Mouse (Mus musculus) embryonic facial prominence, embryonic 12.5 days (tissue): Measurements from ENCODE around the gene Wbp1. TPM values are rescaled to one million over a fixed set of nuclear protein-coding genes. Genes with fewer than 3 reads are reported as not detected.
A peak's percentile ranks its signal among the peaks of the same experiment; 100 is the strongest.

ENCODE experiments used
- ATAC-seq: fragments of 200-750 bp; cut with Nextera tagmentation; 2 replicates; pipeline ENCODE4 v1.8.0; 2017; ENCODE audit not compliant: insufficient number of reproducible peaks, insufficient read depth, low FRiP score, low TSS enrichment
- H3K27ac ChIP-seq: fragments of 300-500 bp; sonication (generic); 2 replicates; pipeline ENCODE4 v1.5.1; 2016; ENCODE audit warnings: mild to moderate bottlenecking
- H3K27me3 ChIP-seq: fragments of 300-500 bp; sonication (generic); 2 replicates; pipeline ENCODE4 v1.6.1; 2016; ENCODE audit warnings: mild to moderate bottlenecking, moderate library complexity
- H3K36me3 ChIP-seq: fragments of 300-500 bp; sonication (generic); 2 replicates; pipeline ENCODE4 v1.6.1; 2016; ENCODE audit warnings: mild to moderate bottlenecking
- H3K4me1 ChIP-seq: fragments of 300-500 bp; sonication (generic); 2 replicates; pipeline ENCODE4 v1.6.1; 2016
- H3K4me2 ChIP-seq: fragments of 300-500 bp; sonication (generic); replicated peaks from 2 replicates; pipeline ENCODE4 v1.6.1; 2016; ENCODE audit warnings: mild to moderate bottlenecking, moderate library complexity
- H3K4me3 ChIP-seq: fragments of 300-500 bp; sonication (generic); 2 replicates; pipeline ENCODE4 v1.5.1; 2016; ENCODE audit warnings: mild to moderate bottlenecking
- H3K9ac ChIP-seq: fragments of 300-500 bp; sonication (generic); 2 replicates; pipeline ENCODE4 v1.6.1; 2016; ENCODE audit warnings: mild to moderate bottlenecking, moderate library complexity
- H3K9me3 ChIP-seq: fragments of 300-500 bp; sonication (generic); 2 replicates; pipeline ENCODE4 v1.6.1; 2016; ENCODE audit warnings: mild to moderate bottlenecking, moderate library complexity
- WGBS: fragments of 180-500 bp; shearing (Covaris S2); methylation state at CpG from one replicate; pipeline ENCODE4 v1.1.7; 2016; 5-methylcytosine and 5-hydroxymethylcytosine counted together
- polyA plus RNA-seq: library from polyadenylated mRNA; unstranded; fragments of >200 nt; fragmentation: Nextera tagmentation; extraction: Ambion mirVana; gene quantifications from 2 replicates; pipeline ENCODE4 v1.2.1, GENCODE M21; 2016

The Wbp1 gene
- polyA plus RNA-seq, 1 experiment from 2014 or later: 193 TPM

DNA sequence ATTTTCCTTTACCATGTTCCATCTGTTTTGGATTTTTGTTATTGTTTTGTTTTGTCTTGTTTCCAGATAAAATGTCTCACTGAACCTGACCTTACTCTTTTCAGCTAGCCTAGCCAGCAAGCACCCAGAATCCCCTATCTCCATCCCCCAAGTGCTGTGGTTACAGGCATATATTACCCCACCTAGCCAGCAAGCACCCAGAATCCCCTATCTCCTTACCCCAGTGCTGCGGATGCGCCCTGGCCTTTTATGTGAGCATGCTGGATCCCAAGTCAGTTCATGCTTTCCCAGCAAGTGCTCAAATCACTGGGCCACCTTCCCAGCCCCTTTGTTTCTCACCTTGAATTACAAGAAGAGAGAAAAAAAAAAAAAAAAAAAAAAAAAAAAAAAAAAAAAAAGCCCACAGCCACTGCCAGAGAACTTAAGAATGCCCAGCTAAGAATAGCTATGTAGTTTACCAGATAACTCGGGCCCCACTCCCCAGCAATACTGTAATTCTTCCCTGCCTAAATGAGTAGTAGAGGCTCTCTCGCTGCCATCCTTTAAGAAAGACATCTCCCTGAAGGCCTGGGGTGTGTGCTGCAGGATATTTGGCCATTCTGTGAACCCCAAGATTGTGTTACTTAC is 9.7 kb downstream of the Wbp1 start:
- Histone ChIP-seq H3K4me1 (peaks cover 31% of the 10 kb centered on the region), H3K9me3 (no peaks in the 10 kb centered on the region), H3K4me3 (no peak overlapping the region), H3K36me3 (peaks cover under 1% of the 10 kb centered on the region; the same call in 1 of the 2 replicates), H3K27me3 (no peaks in the 10 kb centered on the region), H3K27ac (no peak overlapping the region), H3K4me2 (no peak overlapping the region), H3K9ac (no peak overlapping the region)
- WGBS: 94% methylated on average over 4 of the region's 4 CpGs
- no peak for ATAC-seq

DNA sequence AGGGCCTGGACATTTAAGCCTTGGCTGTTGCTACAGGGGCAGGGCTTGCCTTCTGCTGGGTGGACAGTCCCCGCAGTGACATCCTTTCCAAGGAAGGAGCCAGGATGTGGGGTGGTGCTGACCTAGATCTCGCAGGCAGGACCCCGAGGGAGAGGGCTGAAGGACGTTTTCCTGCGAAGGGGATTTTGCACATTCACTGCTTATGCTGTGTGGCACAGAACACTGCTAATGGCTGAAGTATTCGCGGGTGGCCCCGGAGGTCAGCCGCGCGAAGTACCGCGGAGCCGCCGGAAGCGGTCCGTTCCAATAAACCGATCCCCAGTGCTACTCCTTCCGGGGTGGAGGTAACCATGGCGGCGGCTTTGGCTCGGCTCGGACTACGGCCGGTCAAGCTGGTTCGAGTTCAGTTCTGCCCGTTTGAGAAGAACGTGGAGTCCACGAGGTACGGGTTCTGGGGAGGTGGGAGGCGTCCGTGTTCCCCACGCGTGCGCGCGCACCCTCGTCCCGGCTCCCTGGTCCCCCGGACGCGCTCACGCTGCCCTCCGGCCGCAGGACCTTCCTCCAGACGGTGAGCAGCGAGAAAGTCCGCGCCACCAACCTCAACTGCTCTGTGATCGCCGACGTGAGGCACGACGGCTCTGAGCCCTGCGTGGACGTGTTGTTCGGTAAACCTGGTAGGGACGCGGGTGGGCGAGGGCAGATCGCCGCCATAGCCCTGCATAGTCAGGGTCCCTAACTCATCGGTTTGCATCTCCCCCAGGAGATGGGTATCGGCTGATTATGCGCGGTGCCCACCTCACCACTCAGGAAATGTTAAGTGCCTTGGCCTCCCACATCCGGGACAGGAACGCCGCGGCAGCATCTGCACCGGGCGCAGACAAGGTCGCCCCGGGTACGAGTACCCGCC is 12.3 kb downstream of the Wbp1 start, which contains the start of gene Mrpl53:
Gene Mrpl53 (plus strand): TSS at position 279 of the 907 bp plus-strand sequence.
- peak; percentile 86 for ATAC-seq
- peak within 1 kb of the TSS; percentile 67 for H3K27ac ChIP-seq
- H3K4me2 ChIP-seq: peak within 1 kb of the TSS; percentile 76
- under 1% methylated on average over 76 of the region's 76 CpGs for WGBS
- H3K27me3 ChIP-seq: no peaks in the 10 kb centered on the region
- peaks cover 7% of the 10 kb centered on the region; the same call in 1 of the 2 replicates for H3K36me3 ChIP-seq
- H3K4me1 ChIP-seq: peaks cover 20% of the 10 kb centered on the region
- H3K9me3 ChIP-seq: no peaks in the 10 kb centered on the region
- peak within 1 kb of the TSS; percentile 71 for H3K9ac ChIP-seq
- peak within 1 kb of the TSS; percentile 63 for H3K4me3 ChIP-seq

DNA sequence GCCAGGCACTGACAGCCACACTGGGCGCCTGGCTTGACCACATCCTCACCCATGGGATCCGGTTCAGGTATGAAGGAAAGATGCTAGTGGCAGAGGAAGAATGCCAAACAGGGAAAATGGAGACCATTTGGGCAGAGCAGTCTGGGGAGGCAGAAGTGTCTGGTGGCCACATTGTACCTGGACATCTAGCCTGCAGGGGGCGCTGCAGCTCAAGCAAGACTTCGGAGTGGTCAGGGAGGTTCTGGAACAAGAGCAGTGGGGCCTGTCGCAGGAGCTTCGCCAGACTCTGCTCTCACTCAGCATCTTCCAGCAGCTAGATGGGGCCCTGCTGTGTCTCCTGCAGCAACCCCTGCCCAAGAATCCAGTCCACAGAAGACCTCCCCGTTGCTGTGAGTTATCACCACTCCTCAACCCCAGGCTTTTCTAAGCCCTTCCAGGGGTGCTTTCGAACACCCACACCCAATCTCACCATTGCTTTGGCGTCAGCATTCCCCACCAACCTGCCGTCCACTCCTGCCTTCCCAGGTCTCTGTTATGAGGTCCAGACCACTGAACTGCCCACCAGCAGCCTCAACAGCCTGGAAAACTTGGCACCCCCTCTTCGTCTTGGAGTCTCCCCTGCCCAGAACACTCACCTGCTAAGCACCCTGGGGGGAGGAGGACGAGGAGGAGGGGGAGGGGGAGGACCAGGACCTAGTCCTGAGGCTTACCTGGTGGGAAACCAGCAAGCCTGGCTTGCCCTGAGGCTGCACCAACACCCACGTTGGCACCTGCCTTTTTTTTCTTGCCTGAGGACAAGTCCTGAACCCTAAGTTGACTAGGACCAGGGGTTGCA is 13.6 kb downstream of the Wbp1 start:
- Histone ChIP-seq H3K27ac (peak overlapping the region; percentile 67; the same call in 1 of the 2 replicates), H3K9ac (peak overlapping the region; percentile 71; the same call in 1 of the 2 replicates), H3K27me3 (peaks cover 7% of the 10 kb centered on the region; the same call in 1 of the 2 replicates), H3K36me3 (peaks cover 7% of the 10 kb centered on the region; the same call in 1 of the 2 replicates), H3K9me3 (no peaks in the 10 kb centered on the region), H3K4me1 (peaks cover 26% of the 10 kb centered on the region), H3K4me2 (peak overlapping the region; percentile 76), H3K4me3 (peak overlapping the region; percentile 63; the same call in 1 of the 2 replicates)
- 33% methylated on average over 13 of the region's 13 CpGs for WGBS
- no peak for ATAC-seq

DNA sequence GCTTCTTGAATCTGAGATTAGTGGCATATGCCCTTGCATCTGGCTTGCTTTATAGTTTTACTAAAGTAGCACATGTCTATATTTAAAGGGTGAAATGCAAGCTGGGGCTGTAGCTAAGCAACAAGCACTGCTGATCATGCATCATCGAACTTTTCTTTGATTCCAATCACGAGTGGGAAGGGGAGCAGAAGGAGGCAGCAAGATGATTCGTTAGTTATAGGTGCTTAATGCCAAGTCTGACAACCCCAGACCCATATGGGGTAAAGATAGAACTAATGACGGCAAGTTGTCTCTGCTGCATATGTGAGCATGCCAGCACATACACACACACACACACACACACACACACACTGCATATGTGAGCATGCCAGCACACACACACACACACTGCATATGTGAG is 17.2 kb downstream of the Wbp1 start:
- H3K27me3 ChIP-seq: peaks cover 7% of the 10 kb centered on the region; the same call in 1 of the 2 replicates
- H3K4me2 ChIP-seq: no peak overlapping the region
- H3K4me3 ChIP-seq: no peak overlapping the region
- peaks cover 7% of the 10 kb centered on the region; the same call in 1 of the 2 replicates for H3K36me3 ChIP-seq
- H3K9me3 ChIP-seq: no peaks in the 10 kb centered on the region
- no peak overlapping the region for H3K9ac ChIP-seq
- ATAC-seq: no peak
- WGBS: 69% methylated on average over 4 of the region's 4 CpGs
- H3K27ac ChIP-seq: no peak overlapping the region
- peaks cover 24% of the 10 kb centered on the region for H3K4me1 ChIP-seq

DNA sequence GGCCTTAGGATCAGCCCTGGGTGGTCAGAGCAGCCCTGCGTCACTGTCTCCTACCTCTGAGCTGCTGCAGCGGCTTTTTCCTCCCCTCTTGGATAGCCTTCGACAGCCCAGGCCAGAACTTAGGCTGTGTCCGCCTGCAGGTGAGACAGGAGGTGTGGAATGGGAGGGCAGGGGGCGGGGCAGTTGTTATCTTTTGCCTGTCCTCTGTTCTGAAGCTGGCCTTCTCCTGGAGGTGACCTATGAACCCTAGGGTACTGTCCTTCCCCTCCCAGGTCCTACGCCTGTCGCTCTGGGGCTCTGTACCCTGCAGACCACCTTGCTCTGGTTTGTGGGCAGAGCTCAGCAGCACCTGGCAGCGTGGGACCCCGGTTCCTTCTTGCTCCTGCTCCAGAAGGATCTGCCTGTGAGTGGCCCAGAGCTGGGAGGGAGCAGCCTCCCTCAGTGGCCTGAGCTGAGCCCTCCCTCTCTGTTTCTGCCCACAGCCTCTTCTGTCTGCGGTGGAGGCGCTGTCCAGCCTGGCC is 18.2 kb downstream of the Wbp1 start:
- peak overlapping the region; percentile 97 for H3K4me2 ChIP-seq
- peaks cover 7% of the 10 kb centered on the region; the same call in 1 of the 2 replicates for H3K36me3 ChIP-seq
- H3K27me3 ChIP-seq: peaks cover 7% of the 10 kb centered on the region; the same call in 1 of the 2 replicates
- H3K4me1 ChIP-seq: peaks cover 19% of the 10 kb centered on the region
- no peak overlapping the region for H3K27ac ChIP-seq
- H3K9ac ChIP-seq: peak overlapping the region; percentile 82; the same call in 1 of the 2 replicates
- WGBS: 46% methylated on average over 11 of the region's 11 CpGs
- peak overlapping the region; percentile 50; the same call in 1 of the 2 replicates for H3K4me3 ChIP-seq
- no peaks in the 10 kb centered on the region for H3K9me3 ChIP-seq
- ATAC-seq: no peak

DNA sequence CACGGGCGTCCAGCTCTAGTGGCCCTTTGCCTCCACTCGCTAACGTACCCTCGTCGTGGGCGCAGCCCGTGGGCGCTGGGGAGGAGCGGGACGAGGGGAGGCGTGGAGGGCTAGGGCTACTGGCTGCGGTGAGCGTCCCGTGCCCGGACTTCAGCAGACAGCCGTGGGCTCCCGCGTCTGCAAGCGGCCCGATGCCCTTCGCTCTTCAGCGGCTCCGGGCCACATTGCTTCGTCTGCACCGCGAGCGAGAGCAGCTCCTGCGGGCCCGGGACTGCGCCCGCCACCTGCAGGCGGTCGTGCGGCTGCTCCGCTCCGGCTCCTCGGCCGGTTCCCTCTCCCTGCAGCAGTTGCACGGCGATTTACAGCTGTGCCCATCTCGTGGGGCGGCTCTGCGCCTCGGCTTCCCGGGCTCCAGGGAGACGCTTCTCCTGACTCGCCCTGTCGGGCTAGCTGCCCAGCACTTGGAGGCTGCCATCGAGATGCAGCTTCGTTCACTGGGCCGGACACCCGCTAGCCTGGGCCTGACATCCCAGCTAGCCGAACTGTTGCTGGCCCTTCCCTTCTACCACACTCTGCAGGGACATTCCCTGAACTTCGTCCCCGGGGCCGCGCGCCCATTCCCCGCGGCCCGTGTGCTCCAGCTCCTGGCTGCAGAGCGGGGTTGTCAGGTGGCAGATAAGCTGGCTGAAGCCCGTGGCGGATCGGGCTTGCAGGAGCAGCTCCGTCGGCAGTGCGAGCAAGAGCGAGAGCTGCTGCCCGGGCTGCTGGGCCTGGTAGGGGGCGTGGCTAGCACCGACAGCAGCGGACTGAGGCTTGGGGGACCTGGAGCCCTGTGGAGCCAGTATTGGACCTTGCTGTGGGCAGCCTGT is 19.4 kb downstream of the Wbp1 start:
- ATAC-seq: peak; percentile 82
- Histone ChIP-seq H3K9ac (peak overlapping the region; percentile 82), H3K27ac (peak overlapping the region; percentile 56), H3K4me3 (peak overlapping the region; percentile 50), H3K9me3 (no peaks in the 10 kb centered on the region), H3K4me1 (peaks cover 12% of the 10 kb centered on the region), H3K4me2 (peak overlapping the region; percentile 97), H3K27me3 (peaks cover 7% of the 10 kb centered on the region; the same call in 1 of the 2 replicates), H3K36me3 (peaks cover 7% of the 10 kb centered on the region; the same call in 1 of the 2 replicates)
- 1% methylated on average over 72 of the region's 74 CpGs for WGBS

DNA sequence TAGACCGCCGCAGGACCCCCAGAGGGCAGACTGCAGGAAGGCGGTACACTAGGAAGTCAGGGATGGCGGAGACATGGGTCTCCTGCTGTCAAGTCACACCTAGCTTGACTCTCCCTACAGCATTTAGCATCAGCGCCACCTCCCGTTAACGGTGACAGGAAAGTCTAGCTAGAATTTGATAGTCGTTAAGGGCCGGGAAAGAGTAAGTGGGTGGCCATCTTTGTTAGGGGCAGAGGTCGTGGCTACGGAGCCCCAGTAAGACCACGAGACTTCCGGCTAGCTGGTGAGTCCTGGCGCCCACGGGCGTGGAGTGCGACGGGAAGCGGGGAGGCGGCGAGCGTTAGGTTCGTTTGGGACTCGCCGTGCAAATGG is 20.1 kb downstream of the Wbp1 start, which contains the start of the genes Ccdc142 and Gm42688:
Gene Ccdc142 (plus strand): TSS at position 286 of the 372 bp plus-strand sequence.
Gene Gm42688 (plus strand): TSS at position 302 of the 372 bp plus-strand sequence.
- under 1% methylated on average over 25 of the region's 25 CpGs for WGBS
- peak within 1 kb of the TSS; percentile 82 for H3K9ac ChIP-seq
- peak; percentile 76 for ATAC-seq
- peaks cover 12% of the 10 kb centered on the region for H3K4me1 ChIP-seq
- H3K9me3 ChIP-seq: no peaks in the 10 kb centered on the region
- peaks cover 9% of the 10 kb centered on the region; the same call in 1 of the 2 replicates for H3K27me3 ChIP-seq
- peak within 1 kb of the TSS; percentile 50 for H3K4me3 ChIP-seq
- peak within 1 kb of the TSS; percentile 56 for H3K27ac ChIP-seq
- peak within 1 kb of the TSS; percentile 97 for H3K4me2 ChIP-seq
- H3K36me3 ChIP-seq: peaks cover 7% of the 10 kb centered on the region; the same call in 1 of the 2 replicates

DNA sequence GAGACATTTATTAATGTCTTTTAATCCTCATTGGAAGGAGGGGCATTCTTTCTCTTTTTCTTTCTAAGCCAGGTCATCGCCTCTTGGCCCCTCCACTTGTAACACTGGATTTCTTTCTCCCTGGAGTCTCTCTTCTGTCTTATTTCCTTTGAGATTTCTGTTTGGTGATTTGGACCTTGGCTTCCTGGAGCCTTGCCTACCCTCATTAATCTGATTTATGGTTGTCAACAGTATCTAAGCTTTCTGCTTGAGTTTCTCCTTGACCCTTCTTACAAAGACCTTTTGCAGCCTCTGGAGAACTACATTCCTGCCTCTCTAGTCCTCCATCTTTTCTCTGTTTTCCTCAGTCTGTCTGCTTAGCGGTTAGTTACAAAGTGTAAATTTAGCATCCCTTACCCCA is 22.9 kb downstream of the Wbp1 start:
- ATAC-seq: no peak
- H3K9me3 ChIP-seq: no peaks in the 10 kb centered on the region
- no peaks in the 10 kb centered on the region for H3K36me3 ChIP-seq
- peaks cover 11% of the 10 kb centered on the region for H3K4me1 ChIP-seq
- peaks cover 13% of the 10 kb centered on the region; the same call in 1 of the 2 replicates for H3K27me3 ChIP-seq
- no peak overlapping the region for H3K4me2 ChIP-seq
- H3K4me3 ChIP-seq: no peak overlapping the region
- 82% methylated on average over 2 of the region's 2 CpGs for WGBS
- H3K9ac ChIP-seq: no peak overlapping the region
- no peak overlapping the region for H3K27ac ChIP-seq

DNA sequence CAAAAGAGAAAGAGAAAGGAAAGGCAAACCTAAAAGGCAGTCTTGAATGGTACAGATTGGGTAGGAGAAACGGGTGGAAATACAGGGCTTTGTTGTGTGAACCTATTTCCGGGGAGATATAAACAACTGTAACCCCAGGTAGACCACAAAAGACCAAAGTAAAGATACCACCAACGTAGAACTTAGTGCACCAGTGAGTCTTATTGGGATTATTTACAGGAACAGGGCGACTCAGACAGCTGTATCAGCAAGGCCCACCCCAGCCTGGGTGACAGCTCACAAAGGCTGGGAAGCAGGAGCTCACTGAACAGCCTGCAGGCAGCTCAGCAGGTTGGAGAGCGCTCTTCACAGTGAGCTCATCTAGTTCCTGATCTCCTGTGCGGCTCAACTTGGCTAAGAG is 25.4 kb downstream of the Wbp1 start:
- Histone ChIP-seq H3K9ac (no peak overlapping the region), H3K4me3 (no peak overlapping the region), H3K9me3 (no peaks in the 10 kb centered on the region), H3K4me2 (no peak overlapping the region), H3K27me3 (peaks cover 11% of the 10 kb centered on the region), H3K4me1 (no peaks in the 10 kb centered on the region), H3K27ac (no peak overlapping the region), H3K36me3 (no peaks in the 10 kb centered on the region)
- 51% methylated on average over 6 of the region's 6 CpGs for WGBS
- no peak for ATAC-seq
